ENCODE assay signal across 22 mouse cellular contexts in the genomic region with DNA sequence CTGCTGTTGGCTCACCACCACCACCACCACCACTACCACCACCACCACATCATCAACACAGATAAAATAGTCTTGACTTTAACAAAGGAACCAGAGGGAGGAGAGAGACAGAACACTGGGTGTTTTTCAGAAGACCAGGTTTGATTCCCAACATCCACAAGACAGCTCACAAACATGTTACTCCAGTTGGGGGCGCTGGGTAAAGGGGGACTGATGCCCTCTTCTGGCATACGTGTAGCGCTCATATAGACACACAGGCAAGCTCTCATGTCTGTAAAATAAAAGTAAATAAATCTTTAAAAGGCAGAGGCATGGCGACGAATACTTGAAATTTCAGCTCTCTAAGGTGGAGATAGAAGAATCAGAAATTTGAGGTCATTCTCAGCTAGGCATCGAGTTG. TPM values are rescaled to one million over a fixed set of nuclear protein-coding genes. Genes with fewer than 3 reads are reported as not detected.
A peak's percentile ranks its signal among the peaks of the same experiment; 100 is the strongest.
DNase-seq lines count a peak whose midpoint lies in the region; ATAC-seq and TF ChIP-seq lines count a peak whose summit lies in the region.
"Had no signal": no experiment of that assay in that cellular context is flagged by ENCODE, and none has a peak within 500 bp of the region (broad histone marks: within the 10 kb centered on the region; RNA-seq: fewer than 3 reads in every experiment).

No protein-coding gene starts in this region.

- no peak overlapping the region for H3K4me3 ChIP-seq in gastrocnemius, adult 2 months
- no peak overlapping the region for H3K4me3 ChIP-seq in liver, postnatal 0 days (ENCODE audit: low read depth, low read length)
- no peak overlapping the region for H3K4me3 ChIP-seq in MEL (ENCODE audit: control insufficient read depth in 1 of 2, insufficient read depth in 1 of 2, low read depth in 2 of 2, low read length in 2 of 2)
- H3K4me3 ChIP-seq: embryonic facial prominence, embryonic 10.5 days; forebrain, embryonic 10.5 days; hindbrain, embryonic 13.5 days; limb, embryonic 13.5 days; liver, embryonic 15.5 days had no signal

- no peak for TF ChIP-seq POLR2A in MEL (IDR thresholded peaks at IDR 0.05; ENCODE audit: control insufficient read depth in 1 of 2, insufficient read depth in 1 of 2, low read depth in 1 of 2, low read length in 2 of 2, poor library complexity in 1 of 2)

- no peaks in the 10 kb centered on the region for H3K9me3 ChIP-seq in liver, postnatal 0 days (ENCODE audit: low read length)
- H3K9me3 ChIP-seq in MEL (replicated peaks; ENCODE audit: insufficient read depth, low read length): no peaks in the 10 kb centered on the region
- H3K9me3 ChIP-seq: embryonic facial prominence, embryonic 10.5 days; forebrain, embryonic 10.5 days; hindbrain, embryonic 13.5 days; limb, embryonic 13.5 days; liver, embryonic 15.5 days had no signal

- no peak for TF ChIP-seq EP300 in liver, postnatal 0 days (IDR thresholded peaks at IDR 0.05; ENCODE audit: low read depth)
- no peak for TF ChIP-seq EP300 in MEL (IDR thresholded peaks at IDR 0.05; ENCODE audit: low read depth in 1 of 2, low read length in 2 of 2)

- H3K27ac ChIP-seq in gastrocnemius, adult 2 months: no peak overlapping the region
- no peak overlapping the region for H3K27ac ChIP-seq in liver, postnatal 0 days (ENCODE audit: low read depth)
- no peak overlapping the region for H3K27ac ChIP-seq in MEL (ENCODE audit: control insufficient read depth, low read depth, low read length)
- H3K27ac ChIP-seq: embryonic facial prominence, embryonic 10.5 days; forebrain, embryonic 10.5 days; hindbrain, embryonic 13.5 days; limb, embryonic 13.5 days; liver, embryonic 15.5 days had no signal

- no peaks in the 10 kb centered on the region for H3K27me3 ChIP-seq in liver, postnatal 0 days (ENCODE audit: insufficient read depth, low read length)
- peaks cover 0 to 4% of the 10 kb centered on the region in 2 experiments; a peak in 1 of 4 replicates for H3K27me3 ChIP-seq in MEL (ENCODE audit: control insufficient read depth in 1 of 2, insufficient read depth in 2 of 2, low read length in 2 of 2)
- H3K27me3 ChIP-seq: limb, embryonic 13.5 days had no signal

- peak; percentile 19; the same call in 1 of the 2 replicates for TF ChIP-seq CTCF in gastrocnemius, adult 2 months (IDR thresholded peaks at IDR 0.05)
- peak; percentile 34 for TF ChIP-seq CTCF in liver, postnatal 0 days (IDR thresholded peaks at IDR 0.05; ENCODE audit: low read depth)
- peak in 2 of 3 experiments; percentile 33 to 53; a peak in 3 of 6 replicates for TF ChIP-seq CTCF in MEL (IDR thresholded peaks at IDR 0.05 in 2 of 3, conservative IDR thresholded peaks at IDR 0.05 in 1 of 3; ENCODE audit: control insufficient read depth in 1 of 3, insufficient read depth in 1 of 3, low read depth in 2 of 3, low read length in 3 of 3, poor library complexity in 1 of 3, severe bottlenecking in 1 of 3)

- 50% methylated on average over 6 of the region's 6 CpGs for WGBS in liver, postnatal 0 days (ENCODE audit: insufficient replicate concordance)

- no peak; the same call in 1 of the 2 replicates for TF ChIP-seq RAD21 in MEL (IDR thresholded peaks at IDR 0.05; ENCODE audit: low read depth, low read length)

- no peak overlapping the region for H3K4me2 ChIP-seq in liver, postnatal 0 days (ENCODE audit: low read depth, low read length)
- H3K4me2 ChIP-seq: heart, embryonic 11.5 days; hindbrain, embryonic 13.5 days; limb, embryonic 13.5 days; liver, embryonic 15.5 days; midbrain, embryonic 11.5 days had no signal

- no peak overlapping the region for H3K9ac ChIP-seq in liver, postnatal 0 days (replicated peaks)
- H3K9ac ChIP-seq in MEL (ENCODE audit: control insufficient read depth, low read depth, low read length, poor library complexity, severe bottlenecking): no peak overlapping the region
- H3K9ac ChIP-seq: hindbrain, embryonic 13.5 days; limb, embryonic 13.5 days; liver, embryonic 15.5 days had no signal

- H3K79me2 ChIP-seq in MEL (ENCODE audit: control insufficient read depth, insufficient read depth, low read length, poor library complexity): no peaks in the 10 kb centered on the region

- H3K36me3 ChIP-seq in liver, postnatal 0 days (replicated peaks; ENCODE audit: insufficient read depth, low read length): no peaks in the 10 kb centered on the region
- peaks cover 0 to 2% of the 10 kb centered on the region in 2 experiments; a peak in 2 of 4 replicates for H3K36me3 ChIP-seq in MEL (ENCODE audit: control insufficient read depth in 1 of 2, insufficient read depth in 2 of 2, low read length in 2 of 2)
- H3K36me3 ChIP-seq: embryonic facial prominence, embryonic 10.5 days; forebrain, embryonic 10.5 days; hindbrain, embryonic 13.5 days; limb, embryonic 13.5 days; liver, embryonic 15.5 days had no signal

- peaks cover 3% of the 10 kb centered on the region for H3K4me1 ChIP-seq in liver, postnatal 0 days (ENCODE audit: insufficient read depth)
- H3K4me1 ChIP-seq in MEL (ENCODE audit: control insufficient read depth in 1 of 2, insufficient read depth in 2 of 2, low read length in 2 of 2): peaks cover 0 to 3% of the 10 kb centered on the region in 2 experiments; a peak in 1 of 4 replicates

- no peak for DNase-seq in gastrocnemius, adult 2 months
- no peak for DNase-seq in gastrocnemius, postnatal 25 days
- DNase-seq in liver, postnatal 0 days: no peak
- no peak for DNase-seq in liver
- DNase-seq in 416B (ENCODE audit: low read depth): peak; percentile 50
- no peak for DNase-seq in MEL (ENCODE audit: low read depth, low spot score)
- DNase-seq in kidney, postnatal 10 days: no peak
- DNase-seq: adrenal gland, postnatal 14 days; B cell, adult 2 months; cerebellum, adult 9-11 months; heart, postnatal 10 days; kidney, adult 18-20 months; kidney, postnatal 14 days had no signal

- intact Hi-C loops in gastrocnemius, adult 2 months (cut with DNase I): loop anchor here (5.0 kb wide), 1 partner anchor 41 kb away; no protein-coding TSS in a partner anchor

- no peak for ATAC-seq in liver, postnatal 0 days
- no peak for ATAC-seq in frontal cortex, adult (ENCODE audit: low TSS enrichment)
- ATAC-seq: inflammation-experienced regulatory T-cells, adult 6 months had no signal

TF ChIP-seq in MEL, 35 proteins besides CTCF, POLR2A, EP300 and RAD21:
- no peak for TF ChIP-seq SIN3A (IDR thresholded peaks at IDR 0.05; ENCODE audit: low read length)
- no peak for TF ChIP-seq POLR2AphosphoS5 (IDR thresholded peaks at IDR 0.05; ENCODE audit: borderline replicate concordance, low read depth, low read length)
- TF ChIP-seq HCFC1 (IDR thresholded peaks at IDR 0.05; ENCODE audit: low read depth, low read length): no peak
- no peak for TF ChIP-seq MEF2A (IDR thresholded peaks at IDR 0.05; ENCODE audit: extremely low read depth, insufficient replicate concordance, low read depth, low read length, poor library complexity, severe bottlenecking)
- no peak for TF ChIP-seq ZC3H11A (IDR thresholded peaks at IDR 0.05; ENCODE audit: low read depth, low read length)
- no peak for TF ChIP-seq UBTF (IDR thresholded peaks at IDR 0.05; ENCODE audit: borderline replicate concordance, insufficient read depth, low read depth, low read length)
- TF ChIP-seq USF2 (IDR thresholded peaks at IDR 0.05; ENCODE audit: borderline replicate concordance in 1 of 2, insufficient read depth in 1 of 2, low read depth in 1 of 2, low read length in 2 of 2): no peak
- TF ChIP-seq MYB (IDR thresholded peaks at IDR 0.05; ENCODE audit: low read depth, low read length): no peak
- TF ChIP-seq NELFE (IDR thresholded peaks at IDR 0.05; ENCODE audit: low read depth, low read length): no peak
- no peak for TF ChIP-seq ZKSCAN1 (IDR thresholded peaks at IDR 0.05; ENCODE audit: low read depth, low read length)
- TF ChIP-seq RCOR1 (IDR thresholded peaks at IDR 0.05; ENCODE audit: low read depth, low read length): no peak
- TF ChIP-seq JUND (IDR thresholded peaks at IDR 0.05; ENCODE audit: low read depth, low read length): no peak
- TF ChIP-seq TCF12 (IDR thresholded peaks at IDR 0.05; ENCODE audit: low read depth, low read length): no peak

RNA-seq across cellular contexts. Expression of a gene that starts 5.0 kb away (rescaled TPM):
- 10 to 100 TPM; 28.3 to 33.4 TPM for total RNA-seq in gastrocnemius, adult 2 months (2021)
- 10 to 100 TPM; 22.6 to 29.2 TPM for total RNA-seq in gastrocnemius, postnatal 25 days (2021)
- polyA plus RNA-seq in liver, postnatal 0 days (2015; fragmentation: Nextera tagmentation; extraction: Ambion mirVana): 7.1 and 8.2 TPM in 2 replicates
- 38.5 and 43.1 TPM in 2 replicates for total RNA-seq in MEL (2012; rRNA removed)
- polyA plus RNA-seq in MEL (2012; ENCODE audit: insufficient read depth in 1 of 2, insufficient read length in 2 of 2, low read depth in 1 of 2, low replicate concordance in 2 of 2, missing spikeins in 1 of 2): 10 to 100 TPM in 1 of 2 experiments, not detected in 1; 53.1 TPM

RNA-seq across cellular contexts. Expression of a gene that starts 23.7 kb away (rescaled TPM):
- total RNA-seq in gastrocnemius, adult 2 months (2021): 1 to 10 TPM; 1.6 to 2.6 TPM
- total RNA-seq in gastrocnemius, postnatal 25 days (2021): 1 to 10 TPM; 1.9 to 2.5 TPM
- polyA plus RNA-seq in liver, postnatal 0 days (2015; fragmentation: Nextera tagmentation; extraction: Ambion mirVana): 4.1 TPM in 2 replicates
- 6.3 and 7.2 TPM in 2 replicates for total RNA-seq in MEL (2012; rRNA removed)
- polyA plus RNA-seq in MEL (2012; ENCODE audit: insufficient read depth in 1 of 2, insufficient read length in 2 of 2, low read depth in 1 of 2, low replicate concordance in 2 of 2, missing spikeins in 1 of 2): 10 to 100 TPM in 1 of 2 experiments, not detected in 1; 11.6 TPM
